Mouse (Mus musculus) erythroblast, embryonic 14.5 days (primary cell): ENCODE data around the gene Zswim7.

Experiments used
- GATA1 ChIP-seq: IDR thresholded peaks from 2 replicates; pipeline ENCODE4 v1.6.1; 2012; ENCODE audit warnings: low read length, inconsistent platforms, mixed read lengths
- TAL1 ChIP-seq: IDR thresholded peaks from 3 replicates; pipeline ENCODE4 v1.6.1; 2012; ENCODE audit warnings: low read length, inconsistent platforms, mixed read lengths

DNA sequence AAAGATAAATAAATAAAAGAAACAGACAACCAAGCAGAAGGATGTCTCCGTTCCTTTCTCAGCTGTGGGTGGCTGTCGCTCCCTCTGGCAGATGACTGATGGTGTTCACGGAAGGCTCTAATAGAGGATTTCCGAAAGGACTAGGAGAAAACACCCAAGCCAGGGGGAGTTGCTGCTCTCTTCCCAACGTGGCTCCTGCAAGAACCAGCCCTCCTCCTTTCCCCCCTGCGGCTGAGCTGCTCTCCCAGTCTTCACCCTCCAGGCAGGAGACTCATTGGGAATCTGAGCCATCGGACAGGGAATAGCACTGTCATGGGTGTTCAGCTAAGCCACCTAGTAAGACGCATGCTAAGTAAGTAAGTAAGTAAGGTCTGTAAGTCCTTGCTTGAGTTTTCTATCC lies 4.1 kb downstream of the Zswim7 start:
- TF ChIP-seq GATA1 (no peak), TAL1 (no peak)
